Mouse (Mus musculus) limb, embryonic 14.5 days (tissue): Measurements from ENCODE around the gene Hdac9. TPM values are rescaled to one million over a fixed set of nuclear protein-coding genes. Genes with fewer than 3 reads are reported as not detected.
A peak's percentile ranks its signal among the peaks of the same experiment; 100 is the strongest.

Experiments used
- ATAC-seq: fragments of 200-750 bp; cut with Nextera tagmentation; 2 replicates; pipeline ENCODE4 v1.8.0; 2017; ENCODE audit warnings: low read depth, moderate number of reproducible peaks, moderate TSS enrichment; ENCODE audit not compliant: low FRiP score
- DNase-seq: peaks from one replicate; pipeline ENCODE4 v3.0.0-alpha.2; 2015; ENCODE audit warnings: low spot score
- H3K27ac ChIP-seq: fragments of 300-500 bp; sonication (generic); replicated peaks from 2 replicates; pipeline ENCODE4 v1.5.1; 2014; ENCODE audit warnings: low read depth, mild to moderate bottlenecking, low read length, moderate library complexity, mixed read lengths
- H3K27me3 ChIP-seq: fragments of 300-500 bp; sonication (generic); 2 replicates; pipeline ENCODE4 v1.6.1; 2014; ENCODE audit warnings: low read length, mixed read lengths; ENCODE audit not compliant: control insufficient read depth, insufficient read depth
- H3K36me3 ChIP-seq: fragments of 300-500 bp; sonication (generic); 2 replicates; pipeline ENCODE4 v1.6.1; 2014; ENCODE audit warnings: mild to moderate bottlenecking, low read length, moderate library complexity, mixed read lengths; ENCODE audit not compliant: control insufficient read depth, insufficient read depth
- H3K4me1 ChIP-seq: fragments of 300-500 bp; sonication (generic); 2 replicates; pipeline ENCODE4 v1.6.1; 2014; ENCODE audit warnings: antibody characterized with exemption, low read length, mixed read lengths; ENCODE audit not compliant: control insufficient read depth, insufficient read depth
- H3K4me2 ChIP-seq: fragments of 300-500 bp; sonication (generic); replicated peaks from 2 replicates; pipeline ENCODE4 v1.6.1; 2014; ENCODE audit warnings: low read depth, mild to moderate bottlenecking, low read length, moderate library complexity; ENCODE audit not compliant: severe bottlenecking
- H3K4me3 ChIP-seq: fragments of 300-500 bp; sonication (generic); replicated peaks from 2 replicates; pipeline ENCODE4 v1.5.1; 2014; ENCODE audit warnings: low read length
- H3K9ac ChIP-seq: fragments of 300-500 bp; sonication (generic); 2 replicates; pipeline ENCODE4 v1.6.1; 2014; ENCODE audit warnings: mild to moderate bottlenecking, low read depth, low read length, moderate library complexity; ENCODE audit not compliant: severe bottlenecking
- H3K9me3 ChIP-seq: fragments of 300-500 bp; sonication (generic); 2 replicates; pipeline ENCODE4 v1.6.1; 2016; ENCODE audit warnings: low read length; ENCODE audit not compliant: control insufficient read depth
- POLR2A ChIP-seq: fragments of 200-500 bp; IDR thresholded peaks from 2 replicates; pipeline ENCODE4 v1.8.0; 2012; ENCODE audit warnings: inconsistent platforms, mild to moderate bottlenecking, moderate library complexity, borderline replicate concordance; ENCODE audit not compliant: insufficient read depth, insufficient read length; ENCODE audit errors: extremely low read depth
- WGBS: fragments of 180-500 bp; shearing (Covaris S2); extraction: QIAGEN DNeasy Blood & Tissue Kit; methylation state at CpG from one replicate; pipeline ENCODE4 v1.1.7; 2014; 5-methylcytosine and 5-hydroxymethylcytosine counted together
- polyA plus RNA-seq, 2 experiments: library from polyadenylated mRNA; depleted of rRNA in 1 of 2; stranded (reverse) in 1 of 2; unstranded in 1 of 2; fragments of >200 nt; fragmentation: Nextera tagmentation in 1 of 2; extraction: Ambion mirVana in 1 of 2; gene quantifications; 2 replicates each; pipeline versions ENCODE4 v1.2.1 to v1.2.3; 2012 to 2014

Gene Hdac9
- 7.4 and 7.8 TPM in 2 replicates for polyA plus RNA-seq (2012; rRNA removed)
- 9.7 TPM in 2 replicates for polyA plus RNA-seq (2014; fragmentation: Nextera tagmentation; extraction: Ambion mirVana)

GRCm38 (mm10) chr12:34916995-34917394, at the start of gene Hdac9:
Gene Hdac9 (minus strand): TSS chr12:34917095.
- no peak within 1 kb of the TSS for H3K27ac ChIP-seq
- H3K4me3 ChIP-seq, result no peak within 1 kb of the TSS
- H3K9ac ChIP-seq, result no peak within 1 kb of the TSS
- no peaks in the 10 kb centered on the region for H3K36me3 ChIP-seq
- H3K27me3 ChIP-seq, result no peaks in the 10 kb centered on the region
- no peak for TF ChIP-seq POLR2A
- DNase-seq, result no peak
- 59% methylated on average over 1 of the region's 1 CpGs for WGBS
- ATAC-seq, result no peak
- H3K9me3 ChIP-seq, result no peaks in the 10 kb centered on the region
- H3K4me2 ChIP-seq, result no peak within 1 kb of the TSS
- no peaks in the 10 kb centered on the region for H3K4me1 ChIP-seq

- WGBS, result 80% methylated on average over 6 of the region's 6 CpGs
- Histone ChIP-seq H3K4me2 (no peak overlapping the region), H3K27me3 (no peaks in the 10 kb centered on the region), H3K9me3 (no peaks in the 10 kb centered on the region), H3K27ac (no peak overlapping the region), H3K4me1 (no peaks in the 10 kb centered on the region), H3K9ac (no peak overlapping the region), H3K4me3 (no peak overlapping the region), H3K36me3 (no peaks in the 10 kb centered on the region)
- DNase-seq, result no peak
- TF ChIP-seq POLR2A, result no peak
- no peak for ATAC-seq
Measured at GRCm38 (mm10) chr12:34949066-34949706, 32.3 kb upstream of the Hdac9 start.

GRCm38 (mm10) chr12:34937918-34938317, 21.0 kb upstream of the Hdac9 start:
- no peak for DNase-seq
- no peak overlapping the region for H3K27ac ChIP-seq
- WGBS, result 100% methylated on average over 1 of the region's 1 CpGs
- H3K4me2 ChIP-seq, result no peak overlapping the region
- H3K4me1 ChIP-seq, result no peaks in the 10 kb centered on the region
- H3K9ac ChIP-seq, result no peak overlapping the region
- no peaks in the 10 kb centered on the region for H3K27me3 ChIP-seq
- no peak for ATAC-seq
- H3K4me3 ChIP-seq, result no peak overlapping the region
- TF ChIP-seq POLR2A, result no peak
- H3K36me3 ChIP-seq, result no peaks in the 10 kb centered on the region
- H3K9me3 ChIP-seq, result no peaks in the 10 kb centered on the region

GRCm38 (mm10) chr12:34908008-34908407, 8.9 kb downstream of the Hdac9 start:
- no peaks in the 10 kb centered on the region for H3K9me3 ChIP-seq
- DNase-seq (no peak), ATAC-seq (no peak)
- no peaks in the 10 kb centered on the region for H3K36me3 ChIP-seq
- no peak overlapping the region for H3K9ac ChIP-seq
- TF ChIP-seq POLR2A, result no peak
- no peak overlapping the region for H3K4me2 ChIP-seq
- H3K4me1 ChIP-seq, result no peaks in the 10 kb centered on the region
- no peak overlapping the region for H3K4me3 ChIP-seq
- WGBS, result 30% methylated on average over 2 of the region's 2 CpGs
- H3K27ac ChIP-seq, result no peak overlapping the region
- H3K27me3 ChIP-seq, result no peaks in the 10 kb centered on the region

GRCm38 (mm10) chr12:34907506-34907850, 9.4 kb downstream of the Hdac9 start:
- no peaks in the 10 kb centered on the region for H3K4me1 ChIP-seq
- H3K4me3 ChIP-seq, result peak overlapping the region; percentile 69
- no peak overlapping the region for H3K27ac ChIP-seq
- no peaks in the 10 kb centered on the region for H3K36me3 ChIP-seq
- no peaks in the 10 kb centered on the region for H3K27me3 ChIP-seq
- no peaks in the 10 kb centered on the region for H3K9me3 ChIP-seq
- TF ChIP-seq POLR2A, result no peak
- H3K9ac ChIP-seq, result peak overlapping the region; percentile 67
- peak; percentile 32 for ATAC-seq
- peak; percentile 28 for DNase-seq
- H3K4me2 ChIP-seq, result peak overlapping the region; percentile 92
- 3% methylated on average over 10 of the region's 10 CpGs for WGBS
